Mouse (Mus musculus): ENCODE measurements at regions not wholly inside any gene's neighbourhood (a gene's known extent, or its start where the extent isn't known, plus 50 kb on each side); places are given as distances from the start of the nearest gene placed in this dataset.

GRCm38 (mm10) chr3:136454967-136455366, 129.1 kb upstream of the Bank1 start:
- Histone ChIP-seq H3K27ac (ENCODE audit: control insufficient read depth, low read depth, low read length) (no peak overlapping the region), H3K9me3 (replicated peaks; ENCODE audit: insufficient read depth, low read length) (no peaks in the 10 kb centered on the region), H3K4me3 (ENCODE audit: control insufficient read depth in 1 of 2, insufficient read depth in 1 of 2, low read depth in 2 of 2, low read length in 2 of 2) (no peak overlapping the region), H3K4me1 (ENCODE audit: control insufficient read depth in 1 of 2, insufficient read depth in 2 of 2, low read length in 2 of 2) (no peaks in the 10 kb centered on the region), H3K79me2 (ENCODE audit: control insufficient read depth, insufficient read depth, low read length, poor library complexity) (no peaks in the 10 kb centered on the region), H3K36me3 (ENCODE audit: control insufficient read depth in 1 of 2, insufficient read depth in 2 of 2, low read length in 2 of 2) (no peaks in the 10 kb centered on the region), H3K27me3 (ENCODE audit: control insufficient read depth in 1 of 2, insufficient read depth in 2 of 2, low read length in 2 of 2) (no peaks in the 10 kb centered on the region), H3K9ac (ENCODE audit: control insufficient read depth, low read depth, low read length, poor library complexity, severe bottlenecking) (no peak overlapping the region)
- TF ChIP-seq TBP (IDR thresholded peaks at IDR 0.05; ENCODE audit: low read depth, low read length) (no peak), MAFK (IDR thresholded peaks at IDR 0.05; ENCODE audit: borderline replicate concordance, low read depth, low read length) (no peak), CTCF (IDR thresholded peaks at IDR 0.05 in 2 of 3, conservative IDR thresholded peaks at IDR 0.05 in 1 of 3; ENCODE audit: control insufficient read depth in 1 of 3, insufficient read depth in 1 of 3, low read depth in 2 of 3, low read length in 3 of 3, poor library complexity in 1 of 3, severe bottlenecking in 1 of 3) (no peak), SMC3 (IDR thresholded peaks at IDR 0.05; ENCODE audit: low read depth, low read length) (no peak), GATA1 (IDR thresholded peaks at IDR 0.05; ENCODE audit: low read depth, low read length) (no peak), MXI1 (IDR thresholded peaks at IDR 0.05; ENCODE audit: low read depth, low read length) (no peak), RAD21 (IDR thresholded peaks at IDR 0.05; ENCODE audit: low read depth, low read length) (no peak), CHD2 (IDR thresholded peaks at IDR 0.05; ENCODE audit: low read length) (no peak), TCF12 (IDR thresholded peaks at IDR 0.05; ENCODE audit: low read depth, low read length) (no peak), KAT2A (conservative IDR thresholded peaks at IDR 0.05; ENCODE audit: low read depth, low read length) (no peak), ZNF384 (IDR thresholded peaks at IDR 0.05; ENCODE audit: low read depth, low read length) (no peak), POLR2A (IDR thresholded peaks at IDR 0.05; ENCODE audit: control insufficient read depth in 1 of 2, insufficient read depth in 1 of 2, low read depth in 1 of 2, low read length in 2 of 2, poor library complexity in 1 of 2) (no peak), ZKSCAN1 (IDR thresholded peaks at IDR 0.05; ENCODE audit: low read depth, low read length) (no peak), MAX (IDR thresholded peaks at IDR 0.05; ENCODE audit: low read length) (no peak), EP300 (IDR thresholded peaks at IDR 0.05; ENCODE audit: low read depth in 1 of 2, low read length in 2 of 2) (no peak), MAZ (IDR thresholded peaks at IDR 0.05; ENCODE audit: low read depth, low read length) (no peak), POLR2AphosphoS2 (IDR thresholded peaks at IDR 0.05; ENCODE audit: low read length) (no peak)
- DNase-seq (ENCODE audit: low read depth, low spot score): no peak

- Histone ChIP-seq H3K4me3 (ENCODE audit: control insufficient read depth in 1 of 2, insufficient read depth in 1 of 2, low read depth in 2 of 2, low read length in 2 of 2) (no peak overlapping the region), H3K27ac (ENCODE audit: control insufficient read depth, low read depth, low read length) (no peak overlapping the region), H3K36me3 (ENCODE audit: control insufficient read depth in 1 of 2, insufficient read depth in 2 of 2, low read length in 2 of 2) (no peaks in the 10 kb centered on the region), H3K4me1 (ENCODE audit: control insufficient read depth in 1 of 2, insufficient read depth in 2 of 2, low read length in 2 of 2) (no peaks in the 10 kb centered on the region), H3K79me2 (ENCODE audit: control insufficient read depth, insufficient read depth, low read length, poor library complexity) (no peaks in the 10 kb centered on the region), H3K9ac (ENCODE audit: control insufficient read depth, low read depth, low read length, poor library complexity, severe bottlenecking) (no peak overlapping the region), H3K9me3 (replicated peaks; ENCODE audit: insufficient read depth, low read length) (no peaks in the 10 kb centered on the region), H3K27me3 (ENCODE audit: control insufficient read depth in 1 of 2, insufficient read depth in 2 of 2, low read length in 2 of 2) (no peaks in the 10 kb centered on the region)
- DNase-seq (ENCODE audit: low read depth, low spot score): no peak
- no peak for TF ChIP-seq GATA1 (IDR thresholded peaks at IDR 0.05; ENCODE audit: low read depth, low read length)
- TF ChIP-seq MYB (IDR thresholded peaks at IDR 0.05; ENCODE audit: low read depth, low read length): no peak
- TF ChIP-seq ZMIZ1 (IDR thresholded peaks at IDR 0.05; ENCODE audit: low read depth, low read length): no peak
- no peak for TF ChIP-seq JUND (IDR thresholded peaks at IDR 0.05; ENCODE audit: low read depth, low read length)
- no peak for TF ChIP-seq RAD21 (IDR thresholded peaks at IDR 0.05; ENCODE audit: low read depth, low read length)
- no peak for TF ChIP-seq UBTF (IDR thresholded peaks at IDR 0.05; ENCODE audit: borderline replicate concordance, insufficient read depth, low read depth, low read length)
- TF ChIP-seq POLR2AphosphoS5 (IDR thresholded peaks at IDR 0.05; ENCODE audit: borderline replicate concordance, low read depth, low read length): no peak
- no peak for TF ChIP-seq MXI1 (IDR thresholded peaks at IDR 0.05; ENCODE audit: low read depth, low read length)
- no peak for TF ChIP-seq TCF12 (IDR thresholded peaks at IDR 0.05; ENCODE audit: low read depth, low read length)
- TF ChIP-seq TAL1 (IDR thresholded peaks at IDR 0.05; ENCODE audit: low read length): no peak
- no peak for TF ChIP-seq TBP (IDR thresholded peaks at IDR 0.05; ENCODE audit: low read depth, low read length)
- no peak for TF ChIP-seq ZNF384 (IDR thresholded peaks at IDR 0.05; ENCODE audit: low read depth, low read length)
- no peak for TF ChIP-seq USF1 (IDR thresholded peaks at IDR 0.05; ENCODE audit: low read depth, low read length)
- TF ChIP-seq EP300 (IDR thresholded peaks at IDR 0.05; ENCODE audit: low read depth in 1 of 2, low read length in 2 of 2): no peak
- TF ChIP-seq NELFE (IDR thresholded peaks at IDR 0.05; ENCODE audit: low read depth, low read length): no peak
- no peak for TF ChIP-seq POLR2AphosphoS2 (IDR thresholded peaks at IDR 0.05; ENCODE audit: low read length)
- TF ChIP-seq MAZ (IDR thresholded peaks at IDR 0.05; ENCODE audit: low read depth, low read length): no peak
- TF ChIP-seq E2F4 (IDR thresholded peaks at IDR 0.05; ENCODE audit: borderline replicate concordance, low read depth, low read length): no peak
- no peak for TF ChIP-seq ZC3H11A (IDR thresholded peaks at IDR 0.05; ENCODE audit: low read depth, low read length)
- TF ChIP-seq RCOR1 (IDR thresholded peaks at IDR 0.05; ENCODE audit: low read depth, low read length): no peak
Measured at GRCm38 (mm10) chr3:136450986-136451774, 125.3 kb upstream of the Bank1 start.
